Mouse (Mus musculus): ENCODE results near the gene Vgll4.
A peak's percentile ranks its signal among the peaks of the same experiment; 100 is the strongest.

The Vgll4 gene

GRCm38 (mm10) chr6:114864421-114864820, 105.4 kb downstream of the Vgll4 start:
- DNase-seq = no peak

GRCm38 (mm10) chr6:114863501-114863900, 106.3 kb downstream of the Vgll4 start:
- no peak for DNase-seq

GRCm38 (mm10) chr6:114862046-114862445, 107.7 kb downstream of the Vgll4 start:
- no peak for DNase-seq

- DNase-seq = no peak
Measured at GRCm38 (mm10) chr6:114861591-114861990, 108.2 kb downstream of the Vgll4 start.

GRCm38 (mm10) chr6:114860677-114861568, 108.9 kb downstream of the Vgll4 start:
- DNase-seq = no peak

- DNase-seq = no peak
Measured at GRCm38 (mm10) chr6:114858722-114859053, 111.1 kb downstream of the Vgll4 start.

- no peak for DNase-seq
Measured at GRCm38 (mm10) chr6:114857996-114858721, 111.6 kb downstream of the Vgll4 start.

GRCm38 (mm10) chr6:114856501-114856900, 113.3 kb downstream of the Vgll4 start:
- DNase-seq = no peak

- no peak for DNase-seq
Measured at GRCm38 (mm10) chr6:114855644-114856043, 114.2 kb downstream of the Vgll4 start.

GRCm38 (mm10) chr6:114854368-114854767, 115.4 kb downstream of the Vgll4 start:
- no peak for DNase-seq

GRCm38 (mm10) chr6:114852739-114853138, 117.1 kb downstream of the Vgll4 start:
- DNase-seq = no peak

GRCm38 (mm10) chr6:114851688-114852087, 118.1 kb downstream of the Vgll4 start:
- DNase-seq = no peak

GRCm38 (mm10) chr6:114849787-114850186, 120.0 kb downstream of the Vgll4 start:
- no peak for DNase-seq

- no peak for DNase-seq
Measured at GRCm38 (mm10) chr6:114848761-114849160, 121.0 kb downstream of the Vgll4 start.

- no peak for DNase-seq
Measured at GRCm38 (mm10) chr6:114847582-114848174, 122.1 kb downstream of the Vgll4 start.

GRCm38 (mm10) chr6:114846153-114846772, 123.5 kb downstream of the Vgll4 start:
- no peak for DNase-seq

GRCm38 (mm10) chr6:114842863-114843262, 126.9 kb downstream of the Vgll4 start:
- DNase-seq = peak in 1 of 2 experiments; percentile 8

- no peak for DNase-seq
Measured at GRCm38 (mm10) chr6:114842131-114842530, 127.7 kb downstream of the Vgll4 start.

GRCm38 (mm10) chr6:114840012-114840411, 129.8 kb downstream of the Vgll4 start:
- DNase-seq = no peak

GRCm38 (mm10) chr6:114838872-114839271, 130.9 kb downstream of the Vgll4 start:
- no peak for DNase-seq

- DNase-seq = no peak
Measured at GRCm38 (mm10) chr6:114836433-114836832, 133.4 kb downstream of the Vgll4 start.

- DNase-seq = no peak
Measured at GRCm38 (mm10) chr6:114835752-114836151, 134.0 kb downstream of the Vgll4 start.

- DNase-seq = no peak
Measured at GRCm38 (mm10) chr6:114835344-114835743, 134.4 kb downstream of the Vgll4 start.
